ENCODE assay signal across 21 mouse cellular contexts in the genomic region with DNA sequence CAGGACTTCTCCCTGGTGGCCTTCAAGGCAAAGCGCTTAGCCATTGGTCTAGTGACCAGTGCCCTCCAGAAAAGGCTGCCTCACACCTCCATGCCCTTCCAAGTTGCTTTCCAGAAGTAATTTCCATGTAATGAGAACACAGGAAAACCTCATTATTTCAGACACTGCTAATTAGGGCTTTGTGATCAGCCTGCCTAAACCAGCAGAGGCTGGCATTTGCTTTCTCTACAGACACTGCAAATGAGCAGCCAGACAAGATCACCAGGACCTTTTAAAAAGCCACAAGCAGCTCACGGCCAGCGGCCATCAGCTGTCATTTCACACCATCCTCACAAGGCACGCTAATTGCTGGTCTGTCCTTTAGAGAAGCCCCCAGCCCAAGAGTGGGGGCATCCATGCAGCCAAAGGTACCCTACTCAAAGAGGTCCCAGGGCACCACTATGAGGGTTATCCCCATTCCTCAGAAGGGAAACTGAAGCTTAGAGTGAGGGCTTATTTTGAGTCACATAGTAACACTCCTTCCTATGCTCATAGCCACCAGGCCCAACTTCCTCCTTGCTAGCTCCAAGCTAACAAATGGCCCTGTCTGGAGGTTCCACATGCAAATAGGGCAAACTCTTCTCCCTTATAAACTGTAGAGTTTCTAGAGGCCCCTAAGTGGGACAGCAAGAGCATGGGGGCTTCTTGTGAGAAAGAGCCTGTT. TPM values are rescaled to one million over a fixed set of nuclear protein-coding genes. Genes with fewer than 3 reads are reported as not detected.
A peak's percentile ranks its signal among the peaks of the same experiment; 100 is the strongest.
DNase-seq lines count a peak whose midpoint lies in the region; ATAC-seq and TF ChIP-seq lines count a peak whose summit lies in the region.
"Had no signal": no experiment of that assay in that cellular context is flagged by ENCODE, and none has a peak within 500 bp of the region (broad histone marks: within the 10 kb centered on the region; RNA-seq: fewer than 3 reads in every experiment).

No protein-coding gene starts in this region.

- dilution Hi-C loops in CH12.LX (cut with MboI; ENCODE audit: extremely low pct_ligation_motif_present, extremely low pct_unique_long_range_greater_than_20kb, low sequenced_read_pairs): no loop called here

- no peak for TF ChIP-seq RAD21 in CH12.LX (IDR thresholded peaks at IDR 0.05; ENCODE audit: low read depth, low read length)

- no peak overlapping the region for H3K4me3 ChIP-seq in forebrain, embryonic 13.5 days
- H3K4me3 ChIP-seq in forebrain, embryonic 11.5 days (ENCODE audit: low read depth, low read length): no peak overlapping the region
- H3K4me3 ChIP-seq in CH12.LX (replicated peaks in 1 of 3; ENCODE audit: low read depth in 2 of 3, low read length in 2 of 3, poor library complexity in 1 of 3): no peak overlapping the region
- H3K4me3 ChIP-seq in forebrain, embryonic 16.5 days (replicated peaks; ENCODE audit: low read length): no peak overlapping the region
- H3K4me3 ChIP-seq: erythroblast, embryonic 14.5 days; heart, embryonic 13.5 days; kidney, embryonic 15.5 days; stomach, embryonic 15.5 days had no signal

- ATAC-seq in forebrain, embryonic 13.5 days: no peak
- ATAC-seq in forebrain, embryonic 11.5 days (replicated peaks; ENCODE audit: low FRiP score): no peak
- ATAC-seq in forebrain, embryonic 16.5 days: no peak
- peak; percentile 50 for ATAC-seq in megakaryocyte, adult 5-6 weeks (ENCODE audit: poor library complexity, severe bottlenecking)
- ATAC-seq in cerebellum, adult (ENCODE audit: insufficient number of reproducible peaks, low FRiP score, low TSS enrichment): no peak
- ATAC-seq: intestine, embryonic 16.5 days; Patski had no signal

- no peaks in the 10 kb centered on the region for H3K9me3 ChIP-seq in forebrain, embryonic 13.5 days (replicated peaks)
- no peaks in the 10 kb centered on the region for H3K9me3 ChIP-seq in forebrain, embryonic 11.5 days (ENCODE audit: control insufficient read depth, low read length)
- H3K9me3 ChIP-seq in CH12.LX (replicated peaks; ENCODE audit: low read length): no peaks in the 10 kb centered on the region
- no peaks in the 10 kb centered on the region for H3K9me3 ChIP-seq in forebrain, embryonic 16.5 days (ENCODE audit: control insufficient read depth, low read length)
- H3K9me3 ChIP-seq: heart, embryonic 13.5 days; kidney, embryonic 15.5 days; stomach, embryonic 15.5 days had no signal

- TF ChIP-seq EP300 in CH12.LX (IDR thresholded peaks at IDR 0.05; ENCODE audit: low read length): peak; percentile 47; the same call in 1 of the 2 replicates

- WGBS in forebrain, embryonic 13.5 days: 38% methylated on average over 4 of the region's 4 CpGs
- WGBS in forebrain, embryonic 11.5 days: 52% methylated on average over 4 of the region's 4 CpGs
- WGBS in forebrain, embryonic 16.5 days: 28% methylated on average over 4 of the region's 4 CpGs

- H3K4me1 ChIP-seq in forebrain, embryonic 13.5 days: peaks cover 23% of the 10 kb centered on the region
- H3K4me1 ChIP-seq in forebrain, embryonic 11.5 days (replicated peaks; ENCODE audit: control insufficient read depth, insufficient read depth, low read length): no peaks in the 10 kb centered on the region
- peaks cover 8 to 55% of the 10 kb centered on the region in 2 experiments for H3K4me1 ChIP-seq in CH12.LX (ENCODE audit: control insufficient read depth in 1 of 2, insufficient read depth in 2 of 2)
- peaks cover 15% of the 10 kb centered on the region for H3K4me1 ChIP-seq in forebrain, embryonic 16.5 days (replicated peaks; ENCODE audit: control insufficient read depth, insufficient read depth, low read length)
- H3K4me1 ChIP-seq: heart, embryonic 13.5 days; stomach, embryonic 15.5 days had no signal

- no peaks in the 10 kb centered on the region for H3K36me3 ChIP-seq in forebrain, embryonic 13.5 days (ENCODE audit: poor library complexity, severe bottlenecking)
- no peaks in the 10 kb centered on the region for H3K36me3 ChIP-seq in forebrain, embryonic 11.5 days (ENCODE audit: control insufficient read depth, insufficient read depth, low read length)
- H3K36me3 ChIP-seq in CH12.LX (replicated peaks in 1 of 2; ENCODE audit: control insufficient read depth in 1 of 2, insufficient read depth in 1 of 2, low read length in 1 of 2): no peaks in the 10 kb centered on the region
- H3K36me3 ChIP-seq in forebrain, embryonic 16.5 days (ENCODE audit: control insufficient read depth, insufficient read depth): no peaks in the 10 kb centered on the region
- H3K36me3 ChIP-seq: heart, embryonic 13.5 days; kidney, embryonic 15.5 days; stomach, embryonic 15.5 days had no signal

- peak overlapping the region; percentile 48; the same call in 1 of the 2 replicates for H3K27ac ChIP-seq in forebrain, embryonic 13.5 days
- H3K27ac ChIP-seq in forebrain, embryonic 11.5 days (ENCODE audit: low read depth, low read length): no peak overlapping the region
- H3K27ac ChIP-seq in CH12.LX (ENCODE audit: insufficient read depth, low read depth): no peak overlapping the region
- peak overlapping the region; percentile 24; the same call in 1 of the 2 replicates for H3K27ac ChIP-seq in forebrain, embryonic 16.5 days (ENCODE audit: low read length)
- H3K27ac ChIP-seq: heart, embryonic 13.5 days; kidney, embryonic 15.5 days; stomach, embryonic 15.5 days had no signal

- no peaks in the 10 kb centered on the region for H3K79me2 ChIP-seq in CH12.LX (replicated peaks; ENCODE audit: control insufficient read depth, extremely low read depth, insufficient read depth, poor library complexity, severe bottlenecking)

- no peak overlapping the region for H3K9ac ChIP-seq in forebrain, embryonic 13.5 days
- H3K9ac ChIP-seq in forebrain, embryonic 11.5 days (ENCODE audit: low read length): no peak overlapping the region
- H3K9ac ChIP-seq in CH12.LX (ENCODE audit: insufficient read depth, low read depth): no peak overlapping the region
- 0 out of 2 replicates have a peak overlapping the region, but pooled peaks have one; percentile 20 for H3K9ac ChIP-seq in forebrain, embryonic 16.5 days (replicated peaks; ENCODE audit: low read depth, low read length)
- H3K9ac ChIP-seq: heart, embryonic 13.5 days; kidney, embryonic 15.5 days; stomach, embryonic 15.5 days had no signal

- H3K4me2 ChIP-seq in forebrain, embryonic 13.5 days: no peak overlapping the region
- no peak overlapping the region for H3K4me2 ChIP-seq in forebrain, embryonic 11.5 days (ENCODE audit: low read depth, low read length, severe bottlenecking)
- no peak overlapping the region for H3K4me2 ChIP-seq in CH12.LX (ENCODE audit: insufficient read depth, low read depth, poor library complexity, severe bottlenecking)
- H3K4me2 ChIP-seq in forebrain, embryonic 16.5 days (ENCODE audit: low read length): no peak overlapping the region
- H3K4me2 ChIP-seq: heart, embryonic 13.5 days; kidney, embryonic 15.5 days; stomach, embryonic 15.5 days had no signal

- in situ Hi-C loops in CH12.LX (cut with MboI; ENCODE audit: low pct_ligation_motif_present, low pct_unique_long_range_greater_than_20kb, low sequenced_read_pairs): no loop called here

- no peak for TF ChIP-seq POLR2A in CH12.LX (IDR thresholded peaks at IDR 0.05; ENCODE audit: low read depth, low read length)

- DNase-seq in forebrain, embryonic 11.5 days (ENCODE audit: low spot score): no peak
- DNase-seq in CH12.LX (ENCODE audit: extremely low read depth): peak; percentile 66
- no peak for DNase-seq in left cerebral cortex, adult 8-10 months (ENCODE audit: low spot score in 2 of 2)
- DNase-seq in gastrocnemius, postnatal 4 days (ENCODE audit: low spot score in 2 of 2): no peak
- DNase-seq: adrenal gland, postnatal 36 days; cerebellum, adult 11 months; cerebellum, postnatal 36 days; heart, postnatal 36 days; lung, adult 18-20 months; lung, postnatal 4 days had no signal

- no peaks in the 10 kb centered on the region for H3K27me3 ChIP-seq in forebrain, embryonic 13.5 days
- H3K27me3 ChIP-seq in forebrain, embryonic 11.5 days (ENCODE audit: control insufficient read depth, insufficient read depth, low read length): no peaks in the 10 kb centered on the region
- no peaks in the 10 kb centered on the region for H3K27me3 ChIP-seq in CH12.LX (replicated peaks)
- H3K27me3 ChIP-seq in forebrain, embryonic 16.5 days (replicated peaks; ENCODE audit: control insufficient read depth, insufficient read depth, low read length): no peaks in the 10 kb centered on the region
- H3K27me3 ChIP-seq: stomach, embryonic 15.5 days had no signal

- TF ChIP-seq CTCF in CH12.LX (conservative IDR thresholded peaks at IDR 0.05 in 1 of 2, IDR thresholded peaks at IDR 0.05 in 1 of 2; ENCODE audit: low read depth in 2 of 2, low read length in 2 of 2): no peak

TF ChIP-seq in CH12.LX, 34 proteins besides CTCF, POLR2A, EP300 and RAD21:
- TF ChIP-seq BHLHE40 (IDR thresholded peaks at IDR 0.05; ENCODE audit: low read depth, low read length) (no peak), ELF1 (IDR thresholded peaks at IDR 0.05; ENCODE audit: low read depth, low read length) (0 out of 2 replicates have a peak, but pooled peaks have one; percentile 26), MXI1 (IDR thresholded peaks at IDR 0.05; ENCODE audit: low read depth, low read length) (no peak), E2F4 (IDR thresholded peaks at IDR 0.05; ENCODE audit: insufficient replicate concordance, low read depth, low read length) (no peak), UBTF (IDR thresholded peaks at IDR 0.05; ENCODE audit: low read depth, low read length) (no peak), MYC (IDR thresholded peaks at IDR 0.05; ENCODE audit: low read depth, low read length) (no peak), NRF1 (IDR thresholded peaks at IDR 0.05; ENCODE audit: low read depth, low read length) (no peak), JUND (conservative IDR thresholded peaks at IDR 0.05; ENCODE audit: low read depth, low read length) (no peak), IRF4 (IDR thresholded peaks at IDR 0.05; ENCODE audit: low read depth, low read length) (peak; percentile 57; the same call in 1 of the 2 replicates), MAZ (IDR thresholded peaks at IDR 0.05; ENCODE audit: low read depth, low read length) (no peak), TCF12 (IDR thresholded peaks at IDR 0.05; ENCODE audit: low read depth, low read length) (no peak), JUN (IDR thresholded peaks at IDR 0.05; ENCODE audit: insufficient read depth, low read depth, low read length) (no peak), MAFK (IDR thresholded peaks at IDR 0.05; ENCODE audit: insufficient replicate concordance, low read length) (no peak)

RNA-seq across cellular contexts. Expression of gene Ppp1r26, which starts 49.0 kb away (rescaled TPM):
- 6.2 and 8.4 TPM in 2 replicates for polyA plus RNA-seq in forebrain, embryonic 13.5 days (2015; fragmentation: Nextera tagmentation; extraction: Ambion mirVana)
- polyA plus RNA-seq in forebrain, embryonic 11.5 days (2014; fragmentation: Nextera tagmentation; extraction: Ambion mirVana): 7.4 and 7.8 TPM in 2 replicates
- total RNA-seq in CH12.LX (2012; rRNA removed): not detected in 2 replicates
- not detected in 2 replicates for total RNA-seq in CH12.LX (2014; rRNA removed)
- 0.27 and 0.77 TPM in 2 replicates for polyA plus RNA-seq in CH12.LX (2012; ENCODE audit: insufficient read length, low read depth)
- 8.9 and 11.5 TPM in 2 replicates for polyA plus RNA-seq in forebrain, embryonic 16.5 days (2015; fragmentation: Nextera tagmentation; extraction: Ambion mirVana)
- 0.21 and 0.29 TPM in 2 replicates for total RNA-seq in megakaryocyte, adult 5-6 weeks (2015)
- 0.37 and 0.40 TPM in 2 replicates for total RNA-seq in megakaryocyte, adult 5-6 weeks (2017)
- total RNA-seq in left cerebral cortex, adult 8-10 months (2022): 10 to 100 TPM; 23.4 to 29.3 (median 26.5) TPM
- total RNA-seq in gastrocnemius, postnatal 4 days (2021): 1 to 10 TPM; 5.7 to 7.9 TPM
- total RNA-seq: neutrophil, adult 5-6 weeks had no signal
- polyA plus RNA-seq: erythroblast, embryonic 14.5 days had no signal

Comparison
In these comparisons a context has a peak if more than half of its experiments do, and no peak if none do; other contexts are left out.
1. H3K27ac ChIP-seq: peak in forebrain, embryonic 13.5 days (single experiment) and forebrain, embryonic 16.5 days (single experiment); none in forebrain, embryonic 11.5 days (single experiment) and CH12.LX (single experiment).
2. RNA of gene Ppp1r26, which starts 49.0 kb away (total RNA-seq): 23.4 to 29.3 TPM in left cerebral cortex, adult 8-10 months and 5.7 to 7.9 TPM in gastrocnemius, postnatal 4 days; 0.21 to 0.40 TPM in megakaryocyte, adult 5-6 weeks and not detected in CH12.LX; every median in the first group is over 4 times any median in the second.